Mouse (Mus musculus): ENCODE data around the gene Vmn1r137.
"Not testable (repeated sequence)": the region's sequence is repeated elsewhere in the genome, so short reads cannot be mapped to it uniquely, and the experiment has no call there.

Vmn1r137 gene

DNA sequence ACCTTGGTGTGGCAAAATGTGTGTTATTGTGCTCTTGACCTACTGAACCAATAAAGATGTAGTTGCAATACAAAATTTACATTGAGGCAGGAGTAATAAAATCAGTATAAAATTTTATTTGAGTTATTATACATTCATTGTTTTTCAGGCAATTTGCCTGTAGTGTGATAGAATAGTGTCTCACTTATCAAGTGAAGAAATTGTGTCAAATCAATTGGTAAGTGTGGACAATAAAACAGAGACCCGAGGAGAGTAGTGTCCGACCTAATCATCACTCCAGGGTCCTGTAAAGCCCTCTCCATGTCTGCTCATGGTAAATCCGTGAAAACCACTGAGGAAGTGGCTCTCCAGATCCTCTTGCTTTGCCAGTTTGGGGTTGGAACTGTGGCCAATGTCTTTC lies at the start of gene Vmn1r137:
Gene Vmn1r137 (plus strand): TSS at position 301 of the 400 bp plus-strand sequence.
- in situ Hi-C loops (cut with MboI): not testable (repeated sequence)

DNA sequence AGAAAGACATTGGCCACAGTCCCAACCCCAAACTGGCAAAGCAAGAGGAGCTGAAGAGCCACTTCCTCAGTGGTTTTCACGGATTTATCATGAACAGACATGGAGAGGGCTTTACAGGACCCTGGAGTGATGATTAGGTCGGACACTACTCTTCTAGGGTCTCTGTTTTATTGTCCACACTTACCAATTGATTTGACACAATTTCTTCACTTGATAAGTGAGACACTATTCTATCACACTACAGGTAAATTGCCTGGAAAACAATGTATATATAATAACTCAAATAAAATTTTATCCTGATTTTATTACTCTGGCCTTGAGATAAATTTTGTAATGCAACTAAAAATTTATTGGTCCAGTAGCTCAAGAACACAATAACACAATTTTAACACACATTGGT lies 34.4 kb downstream of the Vmn1r137 start, which contains the start of gene Vmn1r138:
Gene Vmn1r138 (minus strand): TSS at position 101 of the 400 bp plus-strand sequence.
- in situ Hi-C loops (cut with MboI): not testable (repeated sequence)

All from mature B cell (primary cell).